Mouse (Mus musculus): ENCODE results near the gene Nudcd3.

Gene Nudcd3

DNA sequence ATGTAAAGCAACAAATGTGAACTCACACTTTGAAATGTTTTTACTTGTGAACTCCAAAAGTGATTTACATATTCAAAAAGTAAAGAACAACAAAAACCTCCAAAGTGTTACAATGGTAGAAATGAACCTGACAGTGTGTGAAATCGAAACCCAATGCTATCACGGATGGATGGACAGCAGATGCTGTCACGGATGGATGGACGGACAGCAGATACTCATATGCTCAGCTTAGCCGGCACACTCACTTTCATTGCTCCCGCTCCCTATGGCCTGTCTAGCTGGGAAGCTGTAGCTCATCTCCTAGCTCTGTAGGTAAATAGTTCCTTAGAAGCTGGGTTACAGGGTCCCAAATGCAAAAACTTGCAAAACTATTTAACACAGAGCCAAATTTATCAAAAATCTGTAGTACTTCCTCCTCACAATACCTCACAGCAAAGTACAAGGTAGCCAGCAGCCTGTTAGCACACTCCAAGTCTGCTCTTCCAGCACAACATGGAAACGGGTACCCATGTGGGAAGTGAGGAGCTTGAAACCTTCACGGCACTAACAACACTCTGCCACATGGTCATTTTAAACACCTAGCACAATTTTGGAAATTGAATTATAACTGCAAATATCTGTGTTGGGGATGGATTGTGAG lies 22.3 kb downstream of the Nudcd3 start:
- DNase-seq (ENCODE audit: low spot score), result no peak

DNA sequence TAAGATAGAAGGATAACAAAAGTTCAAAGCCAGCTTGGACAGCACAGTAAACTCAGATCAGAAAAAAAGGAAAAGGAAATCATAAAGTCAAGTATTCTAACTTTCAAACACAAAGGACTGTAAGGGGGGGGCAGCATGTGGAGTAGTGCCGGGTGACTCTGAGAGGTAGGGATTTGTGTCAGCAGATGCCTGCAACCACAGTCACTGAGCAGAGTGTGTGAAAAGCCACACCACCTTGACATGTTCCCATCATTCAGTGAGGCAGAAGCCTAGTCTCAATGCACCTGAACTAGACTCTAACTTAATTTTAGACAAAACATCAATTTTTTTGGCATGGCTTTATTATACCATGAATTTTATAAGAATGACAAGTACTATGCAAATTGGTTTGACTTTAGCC lies 24.7 kb downstream of the Nudcd3 start:
- no peak for DNase-seq (ENCODE audit: low spot score)

DNA sequence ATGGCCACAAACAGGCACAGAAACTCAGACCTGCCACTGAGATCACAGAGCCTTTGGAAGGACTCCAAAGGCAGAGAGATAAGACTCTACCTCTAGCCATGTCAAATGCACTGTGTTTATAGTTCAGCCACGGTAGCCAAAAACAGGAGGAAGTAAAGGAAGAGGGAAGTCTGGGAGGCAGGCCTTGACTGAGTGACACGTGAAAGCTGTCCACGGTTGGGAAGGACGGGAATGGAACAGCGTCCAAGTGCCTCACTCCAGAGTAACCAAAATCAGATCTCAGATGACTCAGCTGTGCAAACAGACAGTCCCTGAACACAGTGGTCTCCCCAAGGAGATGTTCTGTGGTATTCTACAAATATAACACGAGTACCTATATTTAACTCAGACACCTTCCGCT lies 25.5 kb downstream of the Nudcd3 start:
- peak; percentile 66 for DNase-seq (ENCODE audit: low spot score)

DNA sequence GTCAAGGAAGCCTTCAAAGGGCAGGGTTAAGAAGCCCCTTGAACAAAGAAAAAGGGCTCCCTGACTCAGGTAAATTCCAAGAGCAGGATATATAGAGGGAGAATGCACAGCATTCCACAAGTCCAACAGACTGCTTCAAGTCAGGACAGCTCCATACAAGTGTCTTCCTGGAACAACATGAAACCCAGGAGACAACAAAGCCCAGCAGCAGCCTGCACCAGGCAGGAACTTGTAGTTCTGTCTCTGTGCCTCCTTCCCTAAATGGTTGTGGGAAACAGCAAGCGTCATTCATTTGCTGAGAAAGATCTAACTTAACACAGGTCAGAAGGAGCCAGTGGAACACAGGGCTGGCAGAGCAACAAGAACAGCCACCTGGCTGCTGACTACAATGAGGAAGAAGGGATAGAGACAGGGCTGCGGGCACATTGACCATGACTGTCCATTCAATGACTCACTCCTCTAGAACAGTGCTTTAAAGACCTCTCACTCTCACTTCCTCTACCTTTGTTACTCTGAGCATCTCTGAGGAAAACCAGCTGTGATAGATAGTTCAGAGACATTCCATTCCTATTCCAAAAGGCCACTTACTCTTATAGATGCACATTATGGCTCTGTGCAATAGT lies 31.1 kb downstream of the Nudcd3 start:
- no peak for DNase-seq (ENCODE audit: low spot score)

DNA sequence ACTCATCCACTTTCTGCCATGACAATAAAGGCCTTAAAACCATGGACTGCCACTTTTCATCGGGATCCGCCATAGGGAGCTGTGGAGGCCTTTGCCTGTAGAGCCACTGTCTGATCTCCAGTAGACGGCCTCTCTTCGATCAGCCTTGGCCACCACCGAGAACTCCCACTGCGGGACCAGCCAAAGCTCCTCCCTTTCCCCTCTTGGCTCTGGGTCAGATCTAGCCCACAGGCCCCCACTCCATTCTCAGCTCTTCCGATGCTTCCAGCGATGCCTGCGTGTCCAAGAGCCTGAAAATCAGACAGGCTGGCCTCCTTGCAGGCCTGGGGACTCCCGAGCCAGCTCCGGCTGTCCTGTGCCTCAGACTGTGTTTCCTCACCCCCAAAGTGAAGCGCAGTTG lies 33.9 kb downstream of the Nudcd3 start:
- no peak for DNase-seq (ENCODE audit: low spot score)

DNA sequence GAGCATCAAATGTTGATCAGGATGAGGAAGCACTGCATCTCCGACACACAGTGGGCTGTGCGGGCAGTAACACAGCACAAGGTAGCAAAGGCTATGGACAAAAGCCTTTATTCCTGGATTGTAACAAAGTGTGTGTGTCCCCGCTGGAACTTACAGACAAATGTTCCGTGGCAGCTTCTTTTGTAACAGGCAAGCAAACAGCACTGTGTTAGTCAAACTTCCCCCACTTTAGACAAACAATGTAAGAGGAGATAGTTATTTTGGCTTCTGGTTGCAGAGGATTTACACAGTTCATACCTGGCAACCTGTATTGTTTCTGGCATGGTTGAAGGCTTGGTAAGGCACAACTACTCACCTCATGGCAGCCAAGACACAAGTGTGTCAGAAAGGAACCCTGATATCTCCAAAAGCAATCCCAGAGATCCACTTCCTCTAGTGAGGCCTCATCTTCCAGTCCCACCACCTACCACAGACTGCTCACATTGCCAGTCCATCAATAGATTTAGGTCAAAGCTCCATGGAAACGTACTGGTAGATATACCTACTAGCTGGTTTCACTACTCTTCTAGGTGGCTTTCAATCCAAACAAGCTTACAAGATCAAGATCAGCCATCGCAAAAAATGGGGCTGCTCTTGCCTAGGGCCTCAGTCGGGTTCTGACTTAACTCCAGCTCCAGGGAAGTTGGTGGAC lies 34.7 kb downstream of the Nudcd3 start:
- no peak for DNase-seq (ENCODE audit: low spot score)

DNA sequence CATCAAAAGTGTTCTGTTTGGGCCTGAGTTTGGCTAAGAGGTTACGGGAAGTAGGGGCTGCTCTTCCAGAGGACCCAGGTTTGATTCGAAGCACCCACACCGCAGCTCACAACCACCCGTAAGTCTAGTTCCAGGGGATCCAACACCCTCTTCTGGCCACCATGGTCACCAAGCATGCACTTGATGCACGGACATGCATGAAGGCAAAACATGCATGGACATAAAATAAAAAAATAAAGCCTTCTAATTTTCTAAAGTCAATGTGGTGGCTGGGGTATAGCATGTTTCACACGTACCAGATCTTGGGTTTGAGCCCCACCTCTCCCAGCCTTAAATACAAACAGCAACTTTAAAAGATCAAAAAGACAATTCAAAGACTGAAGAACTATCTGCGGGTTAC lies 35.4 kb downstream of the Nudcd3 start:
- DNase-seq (ENCODE audit: low spot score), result no peak

DNA sequence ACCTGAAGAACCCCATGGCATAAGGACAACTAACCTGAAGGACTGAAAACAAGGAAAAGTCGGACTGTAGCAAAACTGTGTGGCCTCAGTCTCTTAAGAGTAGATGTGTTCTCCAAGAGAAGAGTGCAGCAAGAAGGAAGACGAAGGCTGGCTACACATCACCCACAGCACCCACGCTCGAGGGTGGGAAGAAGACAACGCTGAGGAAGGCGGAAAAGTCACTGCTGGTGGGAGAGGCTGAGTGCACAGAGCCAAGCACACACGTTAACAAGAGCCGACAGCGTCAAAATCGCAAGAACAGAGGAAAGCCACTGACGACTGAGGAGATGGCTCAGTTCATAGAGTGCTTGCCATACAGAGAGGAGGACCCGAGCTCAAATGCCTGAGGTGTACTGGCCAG lies 36.5 kb downstream of the Nudcd3 start:
- DNase-seq (ENCODE audit: low spot score), result no peak

DNA sequence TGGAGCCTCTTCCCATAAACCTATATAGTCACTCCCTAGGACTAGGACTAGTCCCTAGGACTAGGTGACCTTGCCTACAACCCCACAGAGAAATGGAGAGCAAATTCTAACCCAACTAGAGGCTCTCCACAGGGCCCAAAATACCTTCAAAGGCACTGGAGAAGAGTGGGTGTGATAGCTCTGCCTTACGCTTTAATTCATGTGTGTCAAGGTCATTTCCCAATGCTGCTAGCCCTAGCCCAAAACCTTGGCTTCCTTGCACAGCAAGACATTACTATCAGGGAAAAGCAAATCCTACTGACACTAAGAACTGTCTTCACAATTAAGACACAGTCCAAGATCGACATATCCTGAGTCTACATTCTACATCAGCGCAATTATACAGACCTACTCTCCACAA lies 37.2 kb downstream of the Nudcd3 start:
- no peak for DNase-seq (ENCODE audit: low spot score)

DNA sequence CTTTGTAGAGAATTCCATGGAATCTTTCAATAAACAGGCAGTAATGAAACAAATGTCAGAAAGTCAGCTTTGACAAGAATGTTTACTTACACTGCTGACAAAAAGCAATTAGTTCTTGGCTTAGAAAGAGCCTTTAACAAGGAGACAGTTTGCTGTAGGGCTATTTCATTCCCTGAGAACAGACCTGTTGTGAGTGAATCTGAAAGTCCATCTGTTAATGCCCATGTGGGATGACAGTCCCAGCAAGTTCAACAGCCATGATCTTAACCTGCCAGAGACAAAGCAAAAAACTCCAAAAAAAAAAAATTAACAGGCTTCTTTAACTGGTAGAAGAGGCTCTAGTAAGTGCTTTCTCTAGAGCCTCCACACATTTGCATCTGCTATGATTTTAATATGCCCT lies 38.7 kb downstream of the Nudcd3 start:
- no peak for DNase-seq (ENCODE audit: low spot score)

DNA sequence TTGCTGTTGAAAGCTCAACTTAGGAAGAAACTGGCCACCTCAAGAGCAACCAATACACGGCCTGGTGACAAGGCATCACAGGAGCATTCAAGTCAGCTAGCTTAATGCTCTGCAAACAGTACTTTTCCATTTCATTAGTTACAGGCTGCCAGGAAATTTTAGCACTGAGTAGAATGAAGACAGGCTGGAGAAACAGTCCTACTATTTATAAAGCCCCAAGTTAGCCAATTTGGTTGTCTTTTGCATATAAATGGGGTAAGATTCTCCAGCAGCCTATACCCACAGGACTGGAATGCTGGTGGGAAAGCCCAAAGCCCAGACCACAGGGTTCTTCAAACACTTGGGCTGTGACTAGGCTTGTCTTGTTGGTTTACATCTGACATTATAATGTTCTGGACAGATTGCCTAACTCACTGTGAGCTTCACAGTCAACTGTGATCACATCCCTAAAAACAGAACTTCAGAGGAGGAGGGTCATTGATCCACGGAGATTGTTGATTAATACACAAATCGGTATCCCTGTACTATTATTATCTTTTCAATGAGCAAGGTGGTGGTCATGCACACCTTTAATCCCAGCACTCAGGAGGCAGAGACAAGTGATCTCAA lies 39.4 kb downstream of the Nudcd3 start:
- no peak for DNase-seq (ENCODE audit: low spot score)

DNA sequence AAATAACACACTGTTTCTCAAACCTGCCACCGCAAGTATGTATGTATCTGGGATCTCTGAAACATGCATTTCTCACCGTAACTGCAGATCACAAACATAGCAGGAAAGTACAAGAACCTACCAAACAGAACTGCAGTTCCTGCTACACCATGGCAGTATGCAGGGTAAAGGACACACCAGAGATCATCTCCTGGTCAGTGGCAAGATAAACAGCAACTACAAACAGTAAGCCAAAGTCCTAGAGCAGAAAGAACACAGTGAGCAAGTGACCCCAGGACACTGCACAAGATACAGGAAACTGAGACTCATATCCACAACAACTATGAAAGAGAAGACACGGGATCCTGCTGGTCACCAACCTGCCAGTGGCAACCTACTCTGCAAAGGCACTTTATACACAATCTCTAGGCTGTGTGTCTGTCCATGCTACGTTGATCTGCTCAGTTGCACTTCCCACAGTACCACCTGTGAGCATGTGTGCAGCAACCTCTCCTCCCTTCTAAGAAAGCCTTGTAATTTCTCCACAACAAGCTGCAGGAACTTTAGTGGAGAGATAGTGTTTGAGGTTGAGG lies 40.4 kb downstream of the Nudcd3 start:
- DNase-seq (ENCODE audit: low spot score), result no peak

DNA sequence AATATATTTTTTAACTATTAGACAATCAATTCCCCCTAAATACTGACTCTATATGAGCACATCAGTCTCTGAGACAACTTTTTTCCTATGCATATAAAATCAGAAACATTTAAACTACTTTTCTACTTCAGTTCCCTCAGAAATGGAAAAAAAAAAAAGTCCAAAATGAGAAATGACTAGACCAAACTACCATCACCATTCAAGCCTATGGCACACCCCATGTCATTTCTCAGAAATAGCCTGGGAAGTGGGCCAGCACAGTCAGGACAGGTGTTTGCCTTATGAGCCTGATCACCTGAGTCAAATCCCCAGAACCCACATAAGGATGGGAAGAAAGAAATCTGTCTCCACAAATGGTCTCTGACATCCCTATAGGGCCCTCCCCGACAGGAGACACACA lies 41.7 kb downstream of the Nudcd3 start:
- DNase-seq (ENCODE audit: low spot score), result no peak

DNA sequence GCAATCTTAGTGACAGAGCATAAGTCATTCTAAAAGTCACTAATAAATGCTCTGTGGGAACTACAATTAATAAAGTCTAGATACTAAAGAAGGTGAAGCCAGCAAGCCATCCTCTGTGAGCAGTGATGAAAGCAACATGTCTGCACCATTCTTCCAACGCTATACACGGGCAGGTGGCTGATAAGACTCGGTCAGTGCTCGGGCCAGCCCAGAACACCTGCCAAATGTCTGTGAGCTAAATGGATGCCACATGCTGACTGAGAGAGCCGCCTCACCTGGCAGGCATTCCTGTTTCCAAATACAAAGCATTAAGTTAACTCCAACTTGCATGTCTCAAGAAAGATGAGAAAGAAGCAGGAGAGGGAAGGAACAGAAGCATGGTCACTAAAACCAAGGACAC lies 43.1 kb downstream of the Nudcd3 start:
- no peak for DNase-seq (ENCODE audit: low spot score)

DNA sequence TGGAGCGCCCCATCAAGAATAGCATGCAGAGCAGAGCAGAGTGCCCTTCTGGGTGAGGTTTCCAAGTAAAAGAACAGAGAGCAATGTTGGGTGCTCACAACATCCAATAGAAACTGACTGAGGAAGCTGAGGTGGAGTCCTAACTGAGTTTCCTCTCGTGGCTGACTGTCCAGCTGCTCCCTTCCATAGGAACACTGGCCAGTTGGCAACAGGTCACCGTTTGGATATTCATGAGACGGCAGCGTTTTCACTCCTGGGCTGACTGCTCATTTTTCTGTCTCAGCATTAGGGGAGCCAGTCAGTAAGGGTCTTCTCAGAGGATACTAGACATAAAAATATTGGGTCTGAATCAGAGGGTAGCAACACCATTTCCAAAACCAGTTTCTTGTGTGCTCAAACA lies 43.6 kb downstream of the Nudcd3 start:
- DNase-seq (ENCODE audit: low spot score), result no peak

DNA sequence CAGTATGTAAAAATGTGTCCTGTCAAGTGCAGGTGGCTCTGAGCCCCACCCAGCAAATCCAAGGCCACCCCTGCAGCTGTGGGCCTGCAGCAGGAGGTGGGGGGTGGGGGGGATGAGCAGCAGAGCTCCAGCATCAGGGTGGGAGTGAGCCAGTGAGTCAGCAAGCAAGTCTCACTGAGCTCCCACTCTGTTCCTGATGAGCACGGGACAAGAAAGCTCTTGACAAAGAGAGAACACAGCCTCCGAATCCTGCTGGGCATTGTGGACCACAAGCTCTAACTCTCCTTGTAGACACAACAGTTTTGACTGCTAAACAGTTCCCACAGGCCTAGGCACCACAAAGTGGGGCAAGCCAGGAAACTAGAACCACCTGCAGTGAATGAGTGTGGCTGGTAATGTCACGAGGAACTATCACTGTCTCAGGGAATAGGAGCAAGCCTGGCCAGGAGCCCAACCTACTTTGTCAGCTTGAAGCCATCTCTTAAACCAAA lies 46.0 kb downstream of the Nudcd3 start:
- DNase-seq (ENCODE audit: low spot score), result no peak

DNA sequence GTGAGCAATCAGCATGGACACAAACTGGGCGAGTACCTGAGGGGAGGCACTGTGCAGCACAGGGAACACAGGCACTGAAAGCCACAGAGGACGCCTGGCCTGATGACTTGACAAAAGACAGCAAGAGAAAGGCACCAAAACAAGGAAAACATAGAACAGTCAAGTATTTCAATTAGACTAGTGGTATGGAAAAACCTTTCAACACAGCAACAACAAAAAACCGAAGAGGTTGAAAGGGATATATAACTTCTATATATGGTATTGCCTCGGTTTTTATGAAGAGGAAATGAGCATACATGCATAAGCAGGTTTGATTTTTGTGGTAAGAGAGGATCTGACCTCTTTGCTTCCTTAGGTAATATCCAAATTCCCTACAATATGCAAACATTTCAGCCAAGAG lies 47.4 kb downstream of the Nudcd3 start:
- DNase-seq (ENCODE audit: low spot score), result no peak

DNA sequence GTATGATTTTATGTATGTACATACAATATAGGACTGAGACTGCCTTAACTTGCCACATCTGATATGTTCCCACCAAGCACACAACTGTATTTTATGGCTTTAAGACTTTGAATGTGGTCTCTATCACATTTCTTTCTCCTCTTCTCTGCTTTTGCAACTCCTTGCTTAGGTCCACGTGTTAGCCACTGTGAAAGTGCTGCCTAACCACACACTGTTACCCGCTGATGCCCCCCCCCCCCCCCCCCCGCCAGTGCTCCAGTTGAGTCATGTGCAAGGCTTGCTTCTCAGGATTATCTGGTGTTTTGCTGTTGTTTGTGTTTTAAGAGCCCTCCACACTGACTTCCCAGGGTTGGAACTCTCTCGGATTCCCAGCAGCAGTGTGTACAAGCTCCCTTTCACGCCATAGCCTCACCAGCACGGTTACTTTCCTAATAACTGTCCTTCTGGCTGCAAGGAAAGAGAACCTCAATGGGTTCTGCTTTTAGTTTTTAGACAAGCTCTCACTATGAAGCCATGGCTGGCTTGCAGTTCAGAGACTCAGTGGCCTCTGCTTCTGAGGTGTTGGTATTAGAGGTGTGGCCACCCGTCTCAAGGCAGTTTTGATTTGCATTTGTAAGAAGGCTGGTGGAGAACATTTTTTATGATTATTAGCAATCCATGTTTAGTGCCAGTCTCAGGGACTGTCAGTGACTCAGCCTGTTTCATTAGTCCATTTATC lies 61.8 kb downstream of the Nudcd3 start:
- DNase-seq (ENCODE audit: low spot score), result no peak

DNA sequence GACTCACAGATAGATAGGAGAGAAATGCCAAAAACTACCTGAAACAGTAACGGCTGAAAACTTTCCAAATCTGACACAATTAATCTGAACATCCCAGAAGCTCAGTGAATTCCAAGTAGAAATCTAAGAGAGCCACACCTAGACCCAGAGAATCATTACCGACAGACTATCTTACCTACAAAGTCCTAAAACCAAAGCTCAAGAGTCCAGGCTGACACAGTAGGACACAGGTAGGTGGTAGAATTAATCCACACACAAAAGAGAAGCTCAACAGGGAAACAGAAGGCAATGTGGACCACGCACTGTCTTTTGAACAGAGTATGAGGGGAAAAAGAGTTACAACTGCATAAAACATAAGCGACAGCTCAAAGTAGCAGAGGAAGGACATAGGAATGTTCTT lies 67.3 kb downstream of the Nudcd3 start:
- no peak for DNase-seq (ENCODE audit: low spot score)

DNA sequence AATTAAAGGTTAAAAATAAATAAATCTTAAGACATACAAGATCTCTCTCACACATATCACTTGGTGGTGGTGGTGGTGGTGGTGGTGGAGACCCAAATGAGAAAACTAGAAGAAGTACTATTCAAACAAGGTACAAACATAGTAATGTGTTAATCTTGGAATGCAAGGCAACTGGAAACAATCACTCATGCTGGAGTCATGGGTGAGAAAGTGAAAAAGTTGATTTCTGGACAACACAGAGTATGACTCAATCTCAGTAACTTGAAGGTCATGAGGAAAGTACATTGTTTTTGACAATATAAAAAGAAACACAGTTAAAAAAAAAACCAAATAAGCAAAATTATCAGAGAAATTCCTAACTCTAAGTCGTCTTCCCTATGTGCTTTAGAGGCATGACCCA lies 69.6 kb downstream of the Nudcd3 start:
- no peak for DNase-seq (ENCODE audit: low spot score)

DNA sequence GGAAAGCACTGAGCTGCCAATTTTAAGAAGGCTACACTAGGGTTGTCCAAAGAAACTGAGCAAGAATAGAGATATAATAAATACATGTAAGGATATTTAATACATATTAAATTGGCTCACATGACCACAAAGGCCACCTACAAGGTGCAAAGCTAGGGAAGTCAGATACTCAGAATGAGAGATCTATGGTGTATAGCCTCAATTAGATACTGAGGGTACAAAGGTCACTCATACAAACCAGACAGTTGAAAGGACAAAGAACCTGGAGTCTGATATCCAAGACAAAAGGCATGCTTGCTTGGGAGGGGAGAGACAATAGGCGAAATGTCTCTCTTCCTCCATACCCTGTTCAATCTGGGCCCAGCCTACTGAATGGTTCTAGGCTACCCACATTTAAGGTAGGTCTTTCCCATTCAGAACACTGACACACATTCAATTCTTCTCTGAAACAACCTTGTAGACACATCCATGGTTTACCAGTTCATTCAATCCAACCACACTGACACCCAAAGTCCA lies 76.6 kb downstream of the Nudcd3 start:
- no peak for DNase-seq (ENCODE audit: low spot score)

DNA sequence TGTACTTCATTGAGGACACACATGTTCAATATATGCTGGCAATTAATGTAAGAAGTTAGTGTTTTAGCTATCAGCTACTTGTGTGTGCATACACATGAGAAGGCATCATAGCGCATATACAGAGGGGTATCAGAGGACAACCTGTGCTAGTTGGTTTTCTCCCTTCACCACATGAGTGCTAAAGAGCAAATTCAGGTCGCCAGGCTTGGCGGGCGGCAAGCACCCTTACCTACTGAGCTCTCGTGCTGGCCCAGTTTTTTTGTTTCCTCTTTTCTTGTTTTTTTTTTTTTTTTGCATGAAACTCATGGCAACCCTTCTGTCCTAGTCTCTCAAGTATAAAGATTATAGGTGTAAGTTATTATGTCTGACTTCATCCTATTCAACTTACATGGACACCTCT lies 77.6 kb downstream of the Nudcd3 start:
- no peak for DNase-seq (ENCODE audit: low spot score)
